Mouse (Mus musculus) intestine, embryonic 14.5 days (tissue): ENCODE measurements at regions not wholly inside any gene's neighbourhood (a gene's known extent, or its start where the extent isn't known, plus 50 kb on each side); places are given as distances from the start of the nearest gene placed in this dataset.

Experiments
- ATAC-seq: fragments of 200-750 bp; cut with Nextera tagmentation; replicated peaks from 2 replicates; pipeline ENCODE4 v1.8.0; 2017; ENCODE audit warnings: low read depth, moderate number of reproducible peaks, moderate TSS enrichment, moderate library complexity; ENCODE audit not compliant: low FRiP score, low TSS enrichment
- DNase-seq: peaks from one replicate; pipeline ENCODE4 v3.0.0-alpha.2; 2018; ENCODE audit warnings: low spot score
- H3K27ac ChIP-seq: fragments of 300-500 bp; sonication (generic); 2 replicates; pipeline ENCODE4 v1.5.1; 2014; ENCODE audit warnings: low read depth, mild to moderate bottlenecking, control low read depth
- H3K27me3 ChIP-seq: fragments of 300-500 bp; sonication (generic); replicated peaks from 2 replicates; pipeline ENCODE4 v1.6.1; 2014; ENCODE audit warnings: low read length, control low read depth; ENCODE audit not compliant: control insufficient read depth, insufficient read depth
- H3K36me3 ChIP-seq: fragments of 300-500 bp; sonication (generic); 2 replicates; pipeline ENCODE4 v1.6.1; 2014; ENCODE audit warnings: low read length, control low read depth; ENCODE audit not compliant: control insufficient read depth, insufficient read depth
- H3K4me1 ChIP-seq: fragments of 300-500 bp; sonication (generic); replicated peaks from 2 replicates; pipeline ENCODE4 v1.6.1; 2014; ENCODE audit warnings: low read length, control low read depth, mixed read lengths; ENCODE audit not compliant: control insufficient read depth, insufficient read depth
- H3K4me2 ChIP-seq: fragments of 300-500 bp; sonication (generic); 2 replicates; pipeline ENCODE4 v1.6.1; 2014; ENCODE audit warnings: low read length
- H3K4me3 ChIP-seq: fragments of 300-500 bp; sonication (generic); 2 replicates; pipeline ENCODE4 v1.5.1; 2014; ENCODE audit warnings: low read depth, low read length, control low read depth, mixed read lengths
- H3K9ac ChIP-seq: fragments of 300-500 bp; sonication (generic); 2 replicates; pipeline ENCODE4 v1.6.1; 2014; ENCODE audit warnings: mild to moderate bottlenecking, low read length
- H3K9me3 ChIP-seq: fragments of 300-500 bp; sonication (generic); 2 replicates; pipeline ENCODE4 v1.6.1; 2016; ENCODE audit warnings: low read length, control low read depth; ENCODE audit not compliant: control insufficient read depth
- WGBS: fragments of 180-500 bp; shearing (Covaris S2); extraction: QIAGEN DNeasy Blood & Tissue Kit; methylation state at CpG from one replicate; pipeline ENCODE4 v1.1.7; 2014; 5-methylcytosine and 5-hydroxymethylcytosine counted together

- no peak for ATAC-seq
- H3K27ac ChIP-seq = no peak overlapping the region
These were observed 185.7 kb downstream of the Hace1 start for GRCm38 (mm10) chr10:45763160-45763955.

DNA sequence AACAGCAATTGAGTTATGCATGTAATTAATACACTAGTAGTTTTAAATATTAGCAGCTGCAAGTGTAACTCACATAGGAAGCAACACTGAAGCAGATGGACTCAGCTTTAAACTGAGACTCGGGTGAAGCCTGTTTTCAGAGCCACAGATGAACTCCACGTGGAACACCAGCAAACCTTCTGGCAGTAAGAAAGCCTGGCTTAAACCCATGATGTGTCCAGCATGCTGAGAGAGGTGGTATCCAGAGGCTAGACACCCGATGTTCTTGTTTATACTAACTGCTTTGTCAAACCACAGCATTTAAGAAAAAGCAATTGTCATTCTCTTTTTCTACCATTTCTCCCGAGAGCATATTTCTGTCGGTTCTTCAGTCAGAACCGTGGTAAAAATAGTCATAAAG is 202.1 kb downstream of the Hace1 start:
- Histone ChIP-seq H3K4me2 (no peak overlapping the region), H3K9ac (no peak overlapping the region), H3K4me1 (no peaks in the 10 kb centered on the region), H3K4me3 (no peak overlapping the region), H3K27me3 (no peaks in the 10 kb centered on the region), H3K36me3 (no peaks in the 10 kb centered on the region), H3K9me3 (no peaks in the 10 kb centered on the region), H3K27ac (no peak overlapping the region)
- no peak for DNase-seq
- ATAC-seq = no peak
- WGBS = 22% methylated on average over 6 of the region's 6 CpGs

More at GRCm38 (mm10) chr10:45763160-45763955, 185.7 kb downstream of the Hace1 start:
- no peaks in the 10 kb centered on the region for H3K9me3 ChIP-seq
- no peak overlapping the region for H3K4me2 ChIP-seq
- H3K9ac ChIP-seq = no peak overlapping the region
- H3K4me1 ChIP-seq = no peaks in the 10 kb centered on the region
- H3K27me3 ChIP-seq = no peaks in the 10 kb centered on the region
- H3K4me3 ChIP-seq = no peak overlapping the region
- H3K36me3 ChIP-seq = no peaks in the 10 kb centered on the region
- WGBS = 77% methylated on average over 10 of the region's 10 CpGs
- DNase-seq = no peak

DNA sequence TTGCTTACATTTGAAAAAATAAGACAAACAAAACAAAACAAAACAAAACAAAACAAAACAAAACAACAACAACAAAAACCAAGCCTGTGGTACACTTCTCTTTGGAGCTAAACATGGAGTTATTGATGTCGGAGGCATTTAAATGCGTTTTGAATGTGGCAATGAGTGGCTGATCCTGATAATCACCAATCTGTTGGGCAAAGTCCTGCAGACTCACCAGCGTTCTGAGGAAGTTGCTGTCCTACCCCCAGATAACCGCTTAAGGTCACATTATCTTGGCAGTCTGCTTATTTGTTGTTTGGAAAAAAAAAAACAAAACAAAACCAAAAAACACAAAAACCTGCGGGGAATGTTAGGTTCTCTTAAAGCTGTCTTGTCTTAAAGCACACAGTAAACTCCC is 205.4 kb downstream of the Hace1 start:
- H3K9me3 ChIP-seq = no peaks in the 10 kb centered on the region
- no peaks in the 10 kb centered on the region for H3K27me3 ChIP-seq
- no peaks in the 10 kb centered on the region for H3K4me1 ChIP-seq
- no peak overlapping the region for H3K9ac ChIP-seq
- no peak overlapping the region for H3K27ac ChIP-seq
- no peak for DNase-seq
- H3K36me3 ChIP-seq = no peaks in the 10 kb centered on the region
- WGBS = 56% methylated on average over 5 of the region's 5 CpGs
- H3K4me2 ChIP-seq = no peak overlapping the region
- no peak for ATAC-seq
- H3K4me3 ChIP-seq = no peak overlapping the region

DNA sequence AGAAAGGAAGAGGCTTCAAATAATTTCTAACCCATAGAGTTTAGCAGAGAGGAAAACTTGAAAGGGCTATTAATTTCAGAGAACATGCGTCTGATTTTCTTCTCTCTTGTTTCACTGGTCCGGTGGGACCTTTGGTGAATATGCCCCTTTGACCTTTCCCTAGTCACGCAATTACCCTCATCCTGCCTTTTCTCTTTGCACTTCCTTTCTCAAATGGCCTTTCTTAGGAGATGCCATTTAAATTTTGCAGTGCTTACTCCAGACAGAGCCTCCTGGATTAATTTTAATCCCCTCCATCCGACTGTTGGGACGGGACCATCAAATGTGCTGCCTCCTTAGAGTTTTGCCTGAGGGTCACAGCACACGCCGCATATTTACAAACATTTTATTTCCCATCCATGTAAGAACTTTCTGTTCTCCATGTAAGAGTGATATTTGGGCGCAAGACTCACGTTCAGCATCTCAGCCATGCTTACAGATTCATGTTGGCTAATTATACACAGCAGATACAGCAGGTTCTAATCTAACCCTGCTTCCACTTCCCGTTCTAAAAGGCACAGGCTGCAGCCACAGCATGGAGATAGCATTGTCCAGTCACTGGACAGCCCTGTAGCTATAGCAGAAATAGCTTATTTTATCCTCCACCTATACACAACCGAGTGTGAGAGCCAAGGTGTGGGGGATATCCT is 206.0 kb downstream of the Hace1 start:
- no peak overlapping the region for H3K27ac ChIP-seq
- no peak for DNase-seq
- no peaks in the 10 kb centered on the region for H3K9me3 ChIP-seq
- WGBS = 37% methylated on average over 11 of the region's 11 CpGs
- ATAC-seq = no peak
- no peaks in the 10 kb centered on the region for H3K4me1 ChIP-seq
- H3K4me3 ChIP-seq = no peak overlapping the region
- H3K4me2 ChIP-seq = no peak overlapping the region
- H3K9ac ChIP-seq = no peak overlapping the region
- H3K36me3 ChIP-seq = no peaks in the 10 kb centered on the region
- H3K27me3 ChIP-seq = no peaks in the 10 kb centered on the region

GRCm38 (mm10) chr10:45784150-45784479 is 206.5 kb downstream of the Hace1 start:
- Histone ChIP-seq H3K9ac (no peak overlapping the region), H3K4me1 (no peaks in the 10 kb centered on the region), H3K36me3 (no peaks in the 10 kb centered on the region), H3K27ac (no peak overlapping the region), H3K9me3 (no peaks in the 10 kb centered on the region), H3K27me3 (no peaks in the 10 kb centered on the region), H3K4me3 (no peak overlapping the region), H3K4me2 (no peak overlapping the region)
- ATAC-seq = no peak
- DNase-seq = no peak
- WGBS = 31% methylated on average over 2 of the region's 2 CpGs

DNA sequence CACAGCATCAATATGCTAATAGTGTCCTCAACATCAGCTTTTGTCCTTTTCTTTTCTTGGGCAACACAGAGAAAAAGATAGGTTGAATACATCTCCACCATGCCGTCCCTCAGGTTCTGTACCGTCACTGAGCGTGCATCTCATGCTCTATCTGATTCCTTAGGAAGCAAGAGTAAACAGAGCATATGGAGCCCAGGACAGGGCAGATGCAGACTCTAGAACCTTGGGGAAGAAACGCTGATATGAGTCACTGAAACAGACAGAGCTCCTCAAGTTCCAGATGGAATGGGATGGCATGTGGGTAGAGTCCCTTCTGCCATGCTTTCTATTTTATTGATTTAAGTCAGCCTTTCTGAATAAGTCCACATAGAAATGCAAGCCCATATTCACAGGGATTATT is 206.9 kb downstream of the Hace1 start:
- Histone ChIP-seq H3K9ac (no peak overlapping the region), H3K4me2 (no peak overlapping the region), H3K4me3 (no peak overlapping the region), H3K9me3 (no peaks in the 10 kb centered on the region), H3K4me1 (no peaks in the 10 kb centered on the region), H3K27me3 (no peaks in the 10 kb centered on the region), H3K36me3 (no peaks in the 10 kb centered on the region), H3K27ac (no peak overlapping the region)
- ATAC-seq (no peak), DNase-seq (no peak)
- 79% methylated on average over 4 of the region's 4 CpGs for WGBS

DNA sequence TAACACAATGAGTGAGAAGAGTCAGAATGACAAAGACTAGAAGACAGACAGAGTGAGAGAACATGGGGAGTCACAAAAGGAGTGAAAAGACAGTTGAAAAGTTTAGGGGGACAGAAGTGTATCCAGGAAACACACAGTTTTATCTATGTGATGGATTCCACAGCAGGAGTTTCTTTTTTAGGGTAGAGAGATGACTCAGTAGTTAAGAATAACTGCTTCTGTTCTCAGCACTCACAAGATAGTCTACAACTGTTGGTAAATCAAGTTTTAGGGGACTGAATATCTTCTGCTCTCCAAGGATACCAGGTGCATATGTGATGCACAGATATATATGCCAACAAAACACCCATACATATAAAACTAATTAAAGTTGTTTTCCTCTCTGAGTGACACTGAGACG is 210.7 kb downstream of the Hace1 start:
- H3K4me3 ChIP-seq = no peak overlapping the region
- ATAC-seq (no peak), DNase-seq (no peak)
- H3K4me1 ChIP-seq = no peaks in the 10 kb centered on the region
- no peak overlapping the region for H3K9ac ChIP-seq
- no peaks in the 10 kb centered on the region for H3K36me3 ChIP-seq
- no peaks in the 10 kb centered on the region for H3K27me3 ChIP-seq
- no peak overlapping the region for H3K4me2 ChIP-seq
- H3K9me3 ChIP-seq = no peaks in the 10 kb centered on the region
- WGBS = 82% methylated on average over 1 of the region's 1 CpGs
- no peak overlapping the region for H3K27ac ChIP-seq

DNA sequence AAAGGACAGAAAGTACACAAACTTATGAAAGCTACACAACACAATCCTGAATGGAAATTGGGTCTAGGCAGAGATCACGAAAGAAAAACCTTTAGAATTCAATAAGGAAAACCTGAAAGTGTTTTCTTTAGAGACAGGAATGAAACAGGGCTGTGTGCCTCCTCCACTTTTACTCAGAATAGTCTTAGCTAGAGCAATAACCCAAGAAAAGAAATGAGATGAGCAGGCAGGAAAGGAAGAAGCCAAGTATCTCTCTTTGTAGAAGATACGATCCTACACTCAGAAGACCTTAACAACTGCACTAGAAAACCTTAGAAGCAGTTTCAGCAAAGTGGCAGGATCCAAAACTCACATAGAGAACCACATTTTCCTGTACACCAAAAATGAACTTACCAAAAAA is 218.0 kb downstream of the Hace1 start:
- Histone ChIP-seq H3K27me3 (no peaks in the 10 kb centered on the region), H3K9ac (no peak overlapping the region), H3K4me3 (no peak overlapping the region), H3K9me3 (no peaks in the 10 kb centered on the region), H3K4me1 (no peaks in the 10 kb centered on the region), H3K27ac (no peak overlapping the region), H3K4me2 (no peak overlapping the region), H3K36me3 (no peaks in the 10 kb centered on the region)
- ATAC-seq = no peak
- WGBS = 82% methylated on average over 2 of the region's 2 CpGs
- DNase-seq = no peak
